Mouse (Mus musculus) CH12F3 (cell line): ENCODE data around the gene Gm21969.

Experiments
- in situ Hi-C: fragments of 300-500 bp; cut with MboI; formaldehyde crosslinking; loops from 2 replicates; pipeline ENCODE4 v1.14.3; 2020; ENCODE audit warnings: low sequenced_read_pairs

Gene Gm21969

GRCm38 (mm10) chr4:139646916-139647315, 43.9 kb downstream of the Gm21969 start:
- in situ Hi-C loops = no loop called here

- in situ Hi-C loops = no loop called here
These were observed 47.2 kb downstream of the Gm21969 start for GRCm38 (mm10) chr4:139650086-139650743.

- in situ Hi-C loops = no loop called here
These were observed 47.9 kb downstream of the Gm21969 start for GRCm38 (mm10) chr4:139650907-139651306.

- in situ Hi-C loops = no loop called here
These were observed 50.3 kb downstream of the Gm21969 start, which contains the start of gene Tas1r2 for GRCm38 (mm10) chr4:139653238-139653637. Gene Tas1r2 (plus strand): TSS chr4:139653538.

- in situ Hi-C loops = no loop called here
These were observed 58.9 kb downstream of the Gm21969 start for GRCm38 (mm10) chr4:139661897-139662296.

GRCm38 (mm10) chr4:139667632-139668031, 64.6 kb downstream of the Gm21969 start:
- in situ Hi-C loops = no loop called here

GRCm38 (mm10) chr4:139669847-139670246, 66.9 kb downstream of the Gm21969 start:
- in situ Hi-C loops = no loop called here

- in situ Hi-C loops = loop anchor here (25.0 kb wide), 1 partner anchor 187 kb away; no protein-coding TSS in a partner anchor
These were observed 72.7 kb downstream of the Gm21969 start for GRCm38 (mm10) chr4:139675696-139676095.

- in situ Hi-C loops = loop anchor here (25.0 kb wide), 1 partner anchor 178 kb away; no protein-coding TSS in a partner anchor
These were observed 81.0 kb downstream of the Gm21969 start for GRCm38 (mm10) chr4:139683728-139684638.

- in situ Hi-C loops = loop anchor here (25.0 kb wide), 1 partner anchor 178 kb away; no protein-coding TSS in a partner anchor
These were observed 81.6 kb downstream of the Gm21969 start for GRCm38 (mm10) chr4:139684639-139685017.

- in situ Hi-C loops = loop anchor here (25.0 kb wide), 1 partner anchor 174 kb away; no protein-coding TSS in a partner anchor
These were observed 85.1 kb downstream of the Gm21969 start for GRCm38 (mm10) chr4:139688058-139688457.

- in situ Hi-C loops = loop anchor here (25.0 kb wide), 1 partner anchor 173 kb away; no protein-coding TSS in a partner anchor
These were observed 86.8 kb downstream of the Gm21969 start for GRCm38 (mm10) chr4:139689627-139690269.

- in situ Hi-C loops = loop anchor here (25.0 kb wide), 1 partner anchor 169 kb away; no protein-coding TSS in a partner anchor
These were observed 90.3 kb downstream of the Gm21969 start for GRCm38 (mm10) chr4:139693315-139693714.

- in situ Hi-C loops = loop anchor here (25.0 kb wide), 1 partner anchor 165 kb away; no protein-coding TSS in a partner anchor
These were observed 94.8 kb downstream of the Gm21969 start for GRCm38 (mm10) chr4:139697755-139698154.

GRCm38 (mm10) chr4:139698602-139699001, 95.6 kb downstream of the Gm21969 start:
- in situ Hi-C loops = loop anchor here (25.0 kb wide), 1 partner anchor 164 kb away; no protein-coding TSS in a partner anchor

GRCm38 (mm10) chr4:139702914-139703313, 99.9 kb downstream of the Gm21969 start:
- in situ Hi-C loops = no loop called here

- in situ Hi-C loops = no loop called here
These were observed 100.5 kb downstream of the Gm21969 start for GRCm38 (mm10) chr4:139703468-139703867.

- in situ Hi-C loops = no loop called here
These were observed 103.0 kb downstream of the Gm21969 start for GRCm38 (mm10) chr4:139705986-139706385.

GRCm38 (mm10) chr4:139710467-139711334, 107.7 kb downstream of the Gm21969 start:
- in situ Hi-C loops = no loop called here
